Mouse (Mus musculus): ENCODE data around the gene Artn. TPM values are rescaled to one million over a fixed set of nuclear protein-coding genes. Genes with fewer than 3 reads are reported as not detected.
A peak's percentile ranks its signal among the peaks of the same experiment; 100 is the strongest.

The Artn gene
- 11.2 and 14.2 TPM in 2 replicates for polyA plus RNA-seq (2014; fragmentation: Nextera tagmentation; extraction: Ambion mirVana)

DNA sequence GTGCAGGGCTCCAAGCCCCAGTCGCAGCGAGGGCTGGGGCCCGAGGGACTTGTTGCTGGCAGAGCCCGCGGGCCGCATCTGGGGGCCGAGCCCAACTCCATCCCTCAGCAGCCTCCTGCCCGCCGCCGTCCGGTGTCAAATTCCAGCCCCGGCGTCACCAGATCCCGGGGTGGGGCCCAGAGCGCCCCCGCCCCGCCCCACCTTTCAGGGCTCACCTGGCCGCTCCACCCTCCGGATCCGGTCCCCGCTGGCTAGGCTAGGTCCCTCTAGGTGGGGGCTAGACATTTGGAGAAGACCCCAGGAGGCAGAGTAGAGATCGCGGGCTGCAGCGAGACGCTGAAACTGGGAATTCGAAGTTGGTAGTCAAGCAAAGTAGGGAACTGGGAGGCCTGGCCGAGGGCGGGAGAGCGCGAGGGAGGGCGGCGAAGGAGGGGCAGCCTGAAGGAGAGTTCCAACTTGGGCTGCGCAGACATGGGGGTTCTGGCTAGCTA lies at the start of gene Artn:
Gene Artn (minus strand): TSS at position 373 of the 491 bp plus-strand sequence.
- Histone ChIP-seq H3K4me3 (ENCODE audit: low read depth, low read length) (peak within 1 kb of the TSS; percentile 39), H3K27me3 (ENCODE audit: control insufficient read depth, insufficient read depth, low read length) (peaks cover 26% of the 10 kb centered on the region), H3K4me1 (ENCODE audit: control insufficient read depth, insufficient read depth, low read length) (peaks cover 14% of the 10 kb centered on the region), H3K27ac (replicated peaks; ENCODE audit: low read depth, low read length) (no peak within 1 kb of the TSS), H3K9me3 (ENCODE audit: control insufficient read depth, low read length) (no peaks in the 10 kb centered on the region), H3K9ac (ENCODE audit: low read length) (peak within 1 kb of the TSS; percentile 47), H3K36me3 (ENCODE audit: control insufficient read depth, insufficient read depth, low read length) (no peaks in the 10 kb centered on the region), H3K4me2 (ENCODE audit: low read depth, severe bottlenecking) (peak within 1 kb of the TSS; percentile 72)
- peak; percentile 70 for ATAC-seq (ENCODE audit: insufficient number of reproducible peaks, low FRiP score, low TSS enrichment, low read depth)
- under 1% methylated on average over 33 of the region's 33 CpGs for WGBS
- DNase-seq (ENCODE audit: low spot score), result peak; percentile 82

DNA sequence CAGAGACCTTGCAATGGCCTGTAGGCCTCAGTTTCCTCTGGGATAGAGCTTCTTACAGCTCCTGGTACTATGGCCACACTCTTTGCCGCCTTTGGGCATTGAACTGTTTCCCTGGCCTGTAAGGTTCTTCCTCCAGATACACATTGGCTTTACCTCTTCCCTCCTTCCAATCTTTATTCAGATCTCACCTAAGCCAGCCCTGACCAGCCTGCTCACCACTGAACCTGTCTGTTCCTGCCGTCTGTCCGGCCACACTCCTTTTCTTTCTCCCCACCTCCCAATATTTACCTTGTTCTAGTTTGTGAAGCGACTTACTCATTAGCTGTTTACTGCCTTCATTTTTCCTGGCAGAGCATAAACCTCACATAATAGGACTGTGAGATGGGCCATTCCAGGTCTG lies 49.6 kb upstream of the Artn start:
- Histone ChIP-seq H3K4me3 (ENCODE audit: low read depth, low read length) (no peak overlapping the region), H3K9me3 (ENCODE audit: control insufficient read depth, low read length) (no peaks in the 10 kb centered on the region), H3K27ac (replicated peaks; ENCODE audit: low read depth, low read length) (no peak overlapping the region), H3K9ac (ENCODE audit: low read length) (no peak overlapping the region), H3K4me2 (ENCODE audit: low read depth, severe bottlenecking) (no peak overlapping the region), H3K36me3 (ENCODE audit: control insufficient read depth, insufficient read depth, low read length) (no peaks in the 10 kb centered on the region), H3K27me3 (ENCODE audit: control insufficient read depth, insufficient read depth, low read length) (no peaks in the 10 kb centered on the region), H3K4me1 (ENCODE audit: control insufficient read depth, insufficient read depth, low read length) (peaks cover 5% of the 10 kb centered on the region; the same call in 1 of the 2 replicates)
- WGBS, result 89% methylated on average over 4 of the region's 4 CpGs
- DNase-seq (ENCODE audit: low spot score), result no peak
- ATAC-seq (ENCODE audit: insufficient number of reproducible peaks, low FRiP score, low TSS enrichment, low read depth), result no peak

DNA sequence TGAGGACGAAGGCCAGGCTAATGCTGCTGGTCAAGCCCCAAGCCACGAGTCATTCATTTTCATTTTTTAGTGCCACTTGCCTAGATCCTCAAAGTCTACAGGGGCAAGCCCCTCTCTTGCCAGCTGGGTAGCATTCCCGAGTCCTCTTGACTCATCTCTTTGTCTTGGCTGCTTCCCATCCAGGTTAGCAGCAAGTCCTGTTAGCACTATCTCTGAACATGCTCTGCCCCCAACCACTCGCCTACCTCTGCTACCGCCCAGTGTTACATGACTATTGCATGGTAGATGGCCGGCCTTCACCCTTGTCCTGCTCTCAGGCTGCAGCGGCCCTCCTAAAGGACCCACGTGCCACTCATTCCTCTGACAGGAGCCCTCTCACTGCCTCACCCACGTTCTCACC lies 48.7 kb upstream of the Artn start:
- no peak overlapping the region for H3K4me2 ChIP-seq (ENCODE audit: low read depth, severe bottlenecking)
- no peaks in the 10 kb centered on the region for H3K9me3 ChIP-seq (ENCODE audit: control insufficient read depth, low read length)
- WGBS, result 94% methylated on average over 9 of the region's 9 CpGs
- no peak overlapping the region for H3K27ac ChIP-seq (replicated peaks; ENCODE audit: low read depth, low read length)
- ATAC-seq (ENCODE audit: insufficient number of reproducible peaks, low FRiP score, low TSS enrichment, low read depth), result no peak
- no peak for DNase-seq (ENCODE audit: low spot score)
- peaks cover 5% of the 10 kb centered on the region; the same call in 1 of the 2 replicates for H3K4me1 ChIP-seq (ENCODE audit: control insufficient read depth, insufficient read depth, low read length)
- no peak overlapping the region for H3K4me3 ChIP-seq (ENCODE audit: low read depth, low read length)
- no peaks in the 10 kb centered on the region for H3K27me3 ChIP-seq (ENCODE audit: control insufficient read depth, insufficient read depth, low read length)
- H3K36me3 ChIP-seq (ENCODE audit: control insufficient read depth, insufficient read depth, low read length), result no peaks in the 10 kb centered on the region
- no peak overlapping the region for H3K9ac ChIP-seq (ENCODE audit: low read length)

DNA sequence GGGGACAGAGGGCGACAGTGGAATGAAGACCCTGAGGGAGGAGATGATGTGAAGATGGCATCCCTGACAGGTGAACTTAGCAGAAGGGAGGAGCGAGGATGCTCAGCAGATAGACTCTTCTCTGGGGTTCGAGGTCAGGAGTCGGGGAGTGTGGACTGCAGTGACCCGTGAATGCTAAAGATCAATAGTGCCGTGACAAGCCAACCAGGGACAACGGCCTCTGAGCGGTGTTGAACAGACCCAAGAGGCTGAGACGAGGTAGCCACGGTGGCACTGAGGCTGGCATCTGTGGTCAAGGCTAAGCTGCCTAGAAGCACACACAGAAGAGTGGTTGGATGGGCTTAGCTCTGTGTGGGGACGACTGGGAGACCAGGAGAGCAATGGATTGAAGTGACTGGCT lies 48.3 kb upstream of the Artn start:
- ATAC-seq (ENCODE audit: insufficient number of reproducible peaks, low FRiP score, low TSS enrichment, low read depth) (no peak), DNase-seq (ENCODE audit: low spot score) (no peak)
- no peak overlapping the region for H3K9ac ChIP-seq (ENCODE audit: low read length)
- H3K27ac ChIP-seq (replicated peaks; ENCODE audit: low read depth, low read length), result no peak overlapping the region
- H3K4me2 ChIP-seq (ENCODE audit: low read depth, severe bottlenecking), result no peak overlapping the region
- 92% methylated on average over 11 of the region's 11 CpGs for WGBS
- H3K27me3 ChIP-seq (ENCODE audit: control insufficient read depth, insufficient read depth, low read length), result no peaks in the 10 kb centered on the region
- no peaks in the 10 kb centered on the region for H3K36me3 ChIP-seq (ENCODE audit: control insufficient read depth, insufficient read depth, low read length)
- peaks cover 7% of the 10 kb centered on the region; the same call in 1 of the 2 replicates for H3K4me1 ChIP-seq (ENCODE audit: control insufficient read depth, insufficient read depth, low read length)
- H3K4me3 ChIP-seq (ENCODE audit: low read depth, low read length), result no peak overlapping the region
- H3K9me3 ChIP-seq (ENCODE audit: control insufficient read depth, low read length), result no peaks in the 10 kb centered on the region

DNA sequence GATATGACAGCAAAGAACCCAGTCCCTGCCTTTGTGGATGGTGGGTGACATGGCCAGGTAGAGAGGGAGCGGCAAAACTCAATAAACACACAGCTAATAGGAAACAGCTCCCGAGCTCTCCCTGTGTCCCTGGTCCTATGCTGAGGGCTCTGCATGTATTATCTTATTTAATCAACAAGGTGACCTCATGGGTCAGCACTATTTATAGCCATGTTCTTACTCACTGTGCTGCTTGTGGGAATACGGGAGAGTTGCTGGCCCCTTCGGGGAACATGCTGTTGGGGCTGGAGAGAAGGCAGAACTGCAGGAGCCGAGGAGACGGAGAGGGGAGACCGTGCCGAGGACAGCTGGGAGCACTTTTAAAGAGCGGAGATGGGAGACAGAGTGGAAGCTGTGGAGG lies 47.8 kb upstream of the Artn start:
- H3K9ac ChIP-seq (ENCODE audit: low read length), result no peak overlapping the region
- H3K4me1 ChIP-seq (ENCODE audit: control insufficient read depth, insufficient read depth, low read length), result peaks cover 5% of the 10 kb centered on the region; the same call in 1 of the 2 replicates
- no peak overlapping the region for H3K27ac ChIP-seq (replicated peaks; ENCODE audit: low read depth, low read length)
- DNase-seq (ENCODE audit: low spot score) (no peak), ATAC-seq (ENCODE audit: insufficient number of reproducible peaks, low FRiP score, low TSS enrichment, low read depth) (no peak)
- no peak overlapping the region for H3K4me2 ChIP-seq (ENCODE audit: low read depth, severe bottlenecking)
- H3K4me3 ChIP-seq (ENCODE audit: low read depth, low read length), result no peak overlapping the region
- H3K9me3 ChIP-seq (ENCODE audit: control insufficient read depth, low read length), result no peaks in the 10 kb centered on the region
- no peaks in the 10 kb centered on the region for H3K27me3 ChIP-seq (ENCODE audit: control insufficient read depth, insufficient read depth, low read length)
- WGBS, result 75% methylated on average over 9 of the region's 9 CpGs
- no peaks in the 10 kb centered on the region for H3K36me3 ChIP-seq (ENCODE audit: control insufficient read depth, insufficient read depth, low read length)

DNA sequence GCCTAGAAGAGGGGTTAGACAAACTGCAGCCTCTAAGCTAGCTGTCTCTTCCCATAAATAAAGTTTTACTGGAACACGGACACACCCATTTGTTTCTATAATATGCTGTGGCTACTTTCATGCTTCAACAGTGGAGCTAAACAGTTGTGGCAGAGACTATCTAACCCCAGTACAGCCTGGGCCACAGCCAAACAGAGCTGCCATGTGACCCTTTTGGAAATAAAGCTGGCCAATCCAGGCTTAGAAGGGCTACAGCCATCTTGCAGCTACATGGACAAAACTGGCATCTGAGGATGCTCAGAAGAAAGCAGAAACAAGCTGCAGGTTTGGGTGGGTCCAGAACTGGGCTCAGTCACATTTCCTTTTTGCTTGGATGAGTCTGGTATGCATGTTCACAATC lies 46.3 kb upstream of the Artn start:
- H3K4me3 ChIP-seq (ENCODE audit: low read depth, low read length), result no peak overlapping the region
- no peak overlapping the region for H3K4me2 ChIP-seq (ENCODE audit: low read depth, severe bottlenecking)
- 82% methylated on average over 1 of the region's 1 CpGs for WGBS
- no peak for ATAC-seq (ENCODE audit: insufficient number of reproducible peaks, low FRiP score, low TSS enrichment, low read depth)
- peaks cover 5% of the 10 kb centered on the region; the same call in 1 of the 2 replicates for H3K4me1 ChIP-seq (ENCODE audit: control insufficient read depth, insufficient read depth, low read length)
- H3K36me3 ChIP-seq (ENCODE audit: control insufficient read depth, insufficient read depth, low read length), result no peaks in the 10 kb centered on the region
- DNase-seq (ENCODE audit: low spot score), result no peak
- H3K9ac ChIP-seq (ENCODE audit: low read length), result no peak overlapping the region
- no peaks in the 10 kb centered on the region for H3K9me3 ChIP-seq (ENCODE audit: control insufficient read depth, low read length)
- H3K27me3 ChIP-seq (ENCODE audit: control insufficient read depth, insufficient read depth, low read length), result no peaks in the 10 kb centered on the region
- H3K27ac ChIP-seq (replicated peaks; ENCODE audit: low read depth, low read length), result no peak overlapping the region

DNA sequence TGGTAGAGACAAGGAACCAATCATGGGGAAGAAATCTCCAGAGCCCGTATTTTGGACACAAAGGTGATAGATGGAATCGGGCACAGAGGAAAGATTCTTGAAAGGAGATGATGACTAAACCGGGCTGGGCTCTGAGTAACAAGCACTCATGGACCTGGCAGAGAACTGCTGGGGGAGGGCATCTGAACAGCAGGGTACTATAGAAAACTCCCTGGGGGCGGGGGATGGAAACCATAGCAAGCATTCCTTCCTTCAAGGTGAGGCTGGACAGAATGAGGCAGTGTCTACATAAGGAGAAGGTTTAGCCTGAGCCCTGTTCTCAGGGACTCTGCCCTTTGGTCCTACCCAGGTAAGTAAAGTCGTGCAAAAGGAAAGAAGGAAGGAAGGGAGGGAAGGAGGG lies 45.2 kb upstream of the Artn start:
- H3K4me1 ChIP-seq (ENCODE audit: control insufficient read depth, insufficient read depth, low read length), result peaks cover 5% of the 10 kb centered on the region; the same call in 1 of the 2 replicates
- 81% methylated on average over 5 of the region's 5 CpGs for WGBS
- no peak overlapping the region for H3K4me3 ChIP-seq (ENCODE audit: low read depth, low read length)
- no peaks in the 10 kb centered on the region for H3K27me3 ChIP-seq (ENCODE audit: control insufficient read depth, insufficient read depth, low read length)
- no peak overlapping the region for H3K27ac ChIP-seq (replicated peaks; ENCODE audit: low read depth, low read length)
- no peaks in the 10 kb centered on the region for H3K36me3 ChIP-seq (ENCODE audit: control insufficient read depth, insufficient read depth, low read length)
- H3K9me3 ChIP-seq (ENCODE audit: control insufficient read depth, low read length), result no peaks in the 10 kb centered on the region
- no peak overlapping the region for H3K9ac ChIP-seq (ENCODE audit: low read length)
- ATAC-seq (ENCODE audit: insufficient number of reproducible peaks, low FRiP score, low TSS enrichment, low read depth) (no peak), DNase-seq (ENCODE audit: low spot score) (no peak)
- H3K4me2 ChIP-seq (ENCODE audit: low read depth, severe bottlenecking), result no peak overlapping the region

DNA sequence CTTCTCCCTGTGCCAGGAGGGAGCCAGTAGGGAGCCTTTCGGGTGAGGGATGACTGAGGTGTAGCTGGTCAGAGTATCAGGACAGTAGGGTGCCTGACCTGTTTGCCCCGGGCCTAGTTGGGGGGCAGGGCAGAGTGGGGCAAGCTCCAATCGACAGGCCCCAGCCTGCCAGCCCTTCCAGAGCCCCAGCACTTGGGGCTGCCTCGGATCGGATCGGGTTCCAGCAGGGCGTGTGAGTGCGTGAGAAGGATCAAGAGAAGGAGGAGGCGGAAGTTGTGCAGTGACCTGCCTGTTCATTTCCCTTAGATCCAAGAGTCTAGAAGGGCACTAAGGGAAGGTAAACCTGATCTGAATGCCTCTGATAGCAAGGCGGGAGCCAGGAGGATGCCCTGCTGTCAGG lies 43.4 kb upstream of the Artn start:
- WGBS, result 40% methylated on average over 10 of the region's 10 CpGs

More for the DNA sequence above, 43.4 kb upstream of the Artn start:
- Histone ChIP-seq H3K4me3 (ENCODE audit: low read depth, low read length) (no peak overlapping the region), H3K27ac (replicated peaks; ENCODE audit: low read depth, low read length) (no peak overlapping the region), H3K27me3 (ENCODE audit: control insufficient read depth, insufficient read depth, low read length) (no peaks in the 10 kb centered on the region), H3K9me3 (ENCODE audit: control insufficient read depth, low read length) (no peaks in the 10 kb centered on the region), H3K4me2 (ENCODE audit: low read depth, severe bottlenecking) (no peak overlapping the region), H3K9ac (ENCODE audit: low read length) (0 out of 2 replicates have a peak overlapping the region, but pooled peaks have one; percentile 2), H3K4me1 (ENCODE audit: control insufficient read depth, insufficient read depth, low read length) (peaks cover 5% of the 10 kb centered on the region; the same call in 1 of the 2 replicates), H3K36me3 (ENCODE audit: control insufficient read depth, insufficient read depth, low read length) (no peaks in the 10 kb centered on the region)
- DNase-seq (ENCODE audit: low spot score) (no peak), ATAC-seq (ENCODE audit: insufficient number of reproducible peaks, low FRiP score, low TSS enrichment, low read depth) (no peak)
